Mouse (Mus musculus) limb, embryonic 12.5 days (tissue): Measurements from ENCODE around the gene Fam184b. TPM values are rescaled to one million over a fixed set of nuclear protein-coding genes. Genes with fewer than 3 reads are reported as not detected.
A peak's percentile ranks its signal among the peaks of the same experiment; 100 is the strongest.

ENCODE experiments used
- ATAC-seq: fragments of 200-750 bp; cut with Nextera tagmentation; 2 replicates; pipeline ENCODE4 v1.8.0; 2017; ENCODE audit warnings: low read depth, moderate TSS enrichment; ENCODE audit not compliant: insufficient number of reproducible peaks, insufficient read depth, low FRiP score, low TSS enrichment
- H3K27ac ChIP-seq: fragments of 300-500 bp; sonication (generic); 2 replicates; pipeline ENCODE4 v1.5.1; 2016; ENCODE audit warnings: mild to moderate bottlenecking, moderate library complexity
- H3K27me3 ChIP-seq: fragments of 300-500 bp; sonication (generic); 2 replicates; pipeline ENCODE4 v1.6.1; 2016; ENCODE audit warnings: mild to moderate bottlenecking, moderate library complexity
- H3K36me3 ChIP-seq: fragments of 300-500 bp; sonication (generic); 2 replicates; pipeline ENCODE4 v1.6.1; 2016; ENCODE audit warnings: mild to moderate bottlenecking, moderate library complexity
- H3K4me1 ChIP-seq: fragments of 300-500 bp; sonication (generic); replicated peaks from 2 replicates; pipeline ENCODE4 v1.6.1; 2016
- H3K4me2 ChIP-seq: fragments of 300-500 bp; sonication (generic); 2 replicates; pipeline ENCODE4 v1.6.1; 2016; ENCODE audit warnings: mild to moderate bottlenecking, moderate library complexity
- H3K4me3 ChIP-seq: fragments of 300-500 bp; sonication (generic); replicated peaks from 2 replicates; pipeline ENCODE4 v1.5.1; 2016; ENCODE audit warnings: mild to moderate bottlenecking
- H3K9ac ChIP-seq: fragments of 300-500 bp; sonication (generic); replicated peaks from 2 replicates; pipeline ENCODE4 v1.6.1; 2016; ENCODE audit warnings: mild to moderate bottlenecking, moderate library complexity
- H3K9me3 ChIP-seq: fragments of 300-500 bp; sonication (generic); 2 replicates; pipeline ENCODE4 v1.6.1; 2016; ENCODE audit warnings: mild to moderate bottlenecking, moderate library complexity
- WGBS: fragments of 180-500 bp; shearing (Covaris S2); methylation state at CpG from one replicate; pipeline ENCODE4 v1.1.7; 2016; 5-methylcytosine and 5-hydroxymethylcytosine counted together
- polyA plus RNA-seq: library from polyadenylated mRNA; unstranded; fragments of >200 nt; fragmentation: Nextera tagmentation; extraction: Ambion mirVana; gene quantifications from 2 replicates; pipeline ENCODE4 v1.2.1, GENCODE M21; 2016

Fam184b gene
- polyA plus RNA-seq, 1 experiment from 2014 or later = 0.95 TPM

DNA sequence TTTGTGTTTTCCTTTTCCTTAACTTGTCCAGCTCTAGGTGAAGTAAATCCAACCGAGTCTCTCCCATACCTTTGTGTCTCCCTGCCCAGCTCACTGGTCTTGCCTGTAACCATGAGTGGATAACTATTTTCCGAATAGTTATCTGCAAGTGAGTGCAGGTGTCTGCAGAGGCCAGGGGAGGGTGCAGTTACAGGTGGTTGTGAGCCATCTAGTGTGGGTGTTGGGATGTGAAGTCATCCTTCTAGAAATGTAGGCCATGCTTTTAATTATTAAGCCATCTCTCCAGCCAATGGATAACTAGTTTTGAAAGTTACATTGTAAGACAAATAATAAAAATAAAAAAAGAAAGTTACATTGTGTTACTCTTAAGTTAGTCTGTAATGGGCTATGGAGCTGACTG lies 125.9 kb downstream of the Fam184b start:
- no peaks in the 10 kb centered on the region for H3K9me3 ChIP-seq
- no peak for ATAC-seq
- H3K36me3 ChIP-seq = peaks cover 49% of the 10 kb centered on the region

DNA sequence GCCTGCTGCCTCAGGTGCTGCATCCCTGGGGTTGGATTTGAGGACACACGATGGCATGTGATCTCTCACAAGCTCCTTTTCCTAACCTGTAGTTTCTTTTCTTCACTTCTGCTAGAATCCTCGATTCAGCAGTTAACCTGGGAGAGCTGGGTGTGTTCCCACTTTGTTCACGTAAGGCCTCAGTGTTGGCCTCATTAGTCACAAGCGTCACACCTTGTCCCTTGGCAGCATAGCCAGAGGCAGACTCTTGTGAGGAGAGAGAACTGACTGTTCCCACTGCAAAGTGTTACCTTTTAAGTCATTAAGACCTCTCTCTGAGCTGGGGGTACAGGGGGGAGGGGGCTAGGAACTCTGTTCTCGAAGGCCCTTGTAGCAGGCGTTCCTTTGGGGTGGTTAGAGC lies 126.5 kb downstream of the Fam184b start:
- peaks cover 54% of the 10 kb centered on the region for H3K36me3 ChIP-seq
- no peak overlapping the region for H3K4me3 ChIP-seq
- ATAC-seq = no peak
- no peaks in the 10 kb centered on the region for H3K4me1 ChIP-seq
- H3K27ac ChIP-seq = no peak overlapping the region
- H3K27me3 ChIP-seq = no peaks in the 10 kb centered on the region
- no peaks in the 10 kb centered on the region for H3K9me3 ChIP-seq
- WGBS = 90% methylated on average over 6 of the region's 6 CpGs
- no peak overlapping the region for H3K4me2 ChIP-seq
- no peak overlapping the region for H3K9ac ChIP-seq

More for the DNA sequence above, 125.9 kb downstream of the Fam184b start:
- H3K4me3 ChIP-seq = no peak overlapping the region
- WGBS = 92% methylated on average over 2 of the region's 2 CpGs
- H3K27ac ChIP-seq = no peak overlapping the region
- no peak overlapping the region for H3K4me2 ChIP-seq
- H3K27me3 ChIP-seq = no peaks in the 10 kb centered on the region
- H3K4me1 ChIP-seq = no peaks in the 10 kb centered on the region
- H3K9ac ChIP-seq = no peak overlapping the region

DNA sequence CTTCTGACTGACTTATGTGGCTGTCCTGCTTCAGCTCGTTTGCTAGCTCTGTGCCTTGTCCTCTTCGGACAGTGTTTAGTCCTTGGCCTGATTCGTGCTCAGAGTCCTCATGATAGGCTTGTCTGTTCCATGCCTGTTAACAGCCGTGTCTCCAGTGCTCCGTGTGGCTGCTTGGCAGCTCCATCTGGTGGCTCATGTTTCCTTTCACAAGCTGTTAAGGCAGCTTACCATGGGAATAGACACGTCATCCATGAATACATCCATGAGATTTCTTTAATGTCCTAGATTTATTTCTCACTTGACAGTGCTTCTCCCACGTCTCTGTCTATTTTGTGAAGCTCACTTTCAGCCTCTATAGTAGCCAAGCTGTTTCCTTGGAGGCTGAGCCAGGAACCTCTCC lies 129.3 kb downstream of the Fam184b start:
- peaks cover 79% of the 10 kb centered on the region for H3K36me3 ChIP-seq
- no peak overlapping the region for H3K4me2 ChIP-seq
- no peak overlapping the region for H3K9ac ChIP-seq
- no peak for ATAC-seq
- H3K4me1 ChIP-seq = no peaks in the 10 kb centered on the region
- WGBS = 81% methylated on average over 7 of the region's 7 CpGs
- H3K27ac ChIP-seq = no peak overlapping the region
- no peak overlapping the region for H3K4me3 ChIP-seq
- H3K9me3 ChIP-seq = no peaks in the 10 kb centered on the region
- no peaks in the 10 kb centered on the region for H3K27me3 ChIP-seq

DNA sequence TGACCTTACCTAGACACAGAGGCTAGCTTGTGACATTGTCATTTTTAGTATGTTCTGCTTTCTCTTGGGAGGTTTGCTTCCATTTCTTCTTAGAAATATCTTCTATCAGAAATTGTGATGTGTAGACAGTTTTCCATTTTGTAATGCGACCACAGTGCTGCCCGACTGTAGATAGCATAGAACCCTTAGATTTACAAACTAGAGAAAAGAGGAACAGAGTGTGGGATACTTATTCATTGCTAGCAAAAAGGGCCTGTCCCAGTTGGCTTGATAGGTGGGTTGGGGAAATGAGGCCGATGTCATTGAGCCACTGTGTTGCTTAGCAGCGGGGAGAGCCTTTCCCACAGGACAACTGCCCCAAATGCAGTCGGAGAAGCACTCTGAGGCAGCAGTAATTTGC lies 141.8 kb downstream of the Fam184b start:
- H3K36me3 ChIP-seq = peaks cover 66% of the 10 kb centered on the region
- WGBS = 93% methylated on average over 5 of the region's 5 CpGs

DNA sequence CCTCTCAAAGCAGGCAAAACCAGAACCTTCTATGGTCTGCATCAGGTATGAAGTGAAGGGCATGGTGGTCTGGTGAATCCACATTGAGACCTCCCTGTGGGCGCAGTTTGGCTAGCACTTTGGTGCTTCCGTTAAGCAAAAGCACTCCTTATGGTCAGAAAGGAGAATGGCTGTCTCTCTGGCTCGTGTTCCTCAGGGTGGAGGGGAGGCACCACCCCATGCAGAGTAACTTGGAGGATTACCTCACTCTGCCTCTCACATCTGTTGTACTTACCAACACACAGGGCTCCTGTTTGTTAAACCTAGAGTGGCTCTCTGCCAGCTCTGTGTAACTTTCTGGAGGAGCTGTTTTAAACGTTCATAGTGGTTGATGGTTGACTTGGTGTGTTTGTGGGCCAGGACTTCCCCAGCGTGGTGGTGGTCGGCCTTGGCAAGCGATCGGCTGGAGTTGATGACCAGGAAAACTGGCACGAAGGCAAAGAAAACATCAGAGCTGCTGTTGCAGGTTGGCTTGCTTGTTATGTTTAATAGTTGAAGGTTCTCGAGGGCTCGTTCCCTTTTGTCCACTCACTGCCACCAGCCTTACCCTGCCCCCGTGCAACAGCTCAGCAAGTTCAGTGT lies 142.4 kb downstream of the Fam184b start:
- Histone ChIP-seq H3K9ac (no peak overlapping the region), H3K9me3 (no peaks in the 10 kb centered on the region), H3K4me2 (no peak overlapping the region), H3K4me3 (no peak overlapping the region), H3K4me1 (peaks cover 11% of the 10 kb centered on the region), H3K27ac (no peak overlapping the region), H3K36me3 (peaks cover 61% of the 10 kb centered on the region), H3K27me3 (no peaks in the 10 kb centered on the region)
- ATAC-seq = no peak
- WGBS = 86% methylated on average over 12 of the region's 12 CpGs

More for the DNA sequence above, 141.8 kb downstream of the Fam184b start:
- no peak overlapping the region for H3K9ac ChIP-seq
- peaks cover 11% of the 10 kb centered on the region for H3K4me1 ChIP-seq
- H3K27me3 ChIP-seq = no peaks in the 10 kb centered on the region
- no peak for ATAC-seq
- no peak overlapping the region for H3K4me3 ChIP-seq
- H3K4me2 ChIP-seq = no peak overlapping the region
- no peak overlapping the region for H3K27ac ChIP-seq
- no peaks in the 10 kb centered on the region for H3K9me3 ChIP-seq

DNA sequence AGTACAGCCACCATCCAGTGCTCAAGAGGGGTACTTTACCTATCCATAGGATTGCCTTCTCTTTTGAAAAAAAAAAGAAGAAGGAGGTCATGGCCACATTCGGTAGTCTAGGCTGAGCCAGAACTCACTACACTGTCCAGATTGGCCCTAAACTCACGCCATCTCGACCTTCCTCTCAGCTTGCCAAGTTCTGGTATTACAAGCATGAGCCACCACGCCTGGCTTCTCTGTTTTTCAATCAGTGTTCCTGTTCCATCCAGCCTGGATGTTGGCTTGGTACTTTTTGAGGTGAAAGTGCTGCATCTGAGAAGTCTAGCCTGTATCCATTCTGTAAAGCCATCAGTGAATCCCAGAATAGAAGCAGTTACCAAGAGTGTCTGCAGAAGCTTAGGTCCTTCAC lies 142.9 kb downstream of the Fam184b start:
- H3K36me3 ChIP-seq = peaks cover 55% of the 10 kb centered on the region
- 86% methylated on average over 4 of the region's 4 CpGs for WGBS
- ATAC-seq = no peak
- H3K4me2 ChIP-seq = no peak overlapping the region
- no peak overlapping the region for H3K4me3 ChIP-seq
- H3K4me1 ChIP-seq = peaks cover 11% of the 10 kb centered on the region
- no peak overlapping the region for H3K27ac ChIP-seq
- no peaks in the 10 kb centered on the region for H3K27me3 ChIP-seq
- H3K9ac ChIP-seq = no peak overlapping the region
- no peaks in the 10 kb centered on the region for H3K9me3 ChIP-seq

DNA sequence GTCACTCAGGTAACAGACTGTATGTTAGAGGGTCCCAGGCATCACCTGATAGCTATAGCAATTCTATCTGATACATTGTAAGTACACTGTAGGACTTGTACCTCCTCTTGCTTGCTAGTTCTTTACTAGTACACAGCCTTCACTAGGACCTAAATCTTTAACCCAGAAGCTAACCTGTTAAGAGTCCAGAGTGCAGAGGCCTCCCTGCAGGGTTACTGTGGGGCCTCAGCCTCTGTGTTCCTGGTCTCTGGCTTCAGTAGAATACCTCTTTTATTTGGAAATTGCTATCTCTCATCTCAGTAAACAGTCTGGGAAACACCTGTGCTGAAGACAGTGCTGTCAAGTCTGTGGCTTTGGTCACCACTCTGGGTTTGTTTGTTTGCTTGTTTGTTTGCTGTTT lies 143.4 kb downstream of the Fam184b start:
- H3K4me2 ChIP-seq = no peak overlapping the region
- peaks cover 11% of the 10 kb centered on the region for H3K4me1 ChIP-seq
- H3K4me3 ChIP-seq = no peak overlapping the region
- ATAC-seq = no peak
- H3K9ac ChIP-seq = no peak overlapping the region
- no peaks in the 10 kb centered on the region for H3K27me3 ChIP-seq
- no peaks in the 10 kb centered on the region for H3K9me3 ChIP-seq
- no peak overlapping the region for H3K27ac ChIP-seq
- peaks cover 52% of the 10 kb centered on the region for H3K36me3 ChIP-seq

DNA sequence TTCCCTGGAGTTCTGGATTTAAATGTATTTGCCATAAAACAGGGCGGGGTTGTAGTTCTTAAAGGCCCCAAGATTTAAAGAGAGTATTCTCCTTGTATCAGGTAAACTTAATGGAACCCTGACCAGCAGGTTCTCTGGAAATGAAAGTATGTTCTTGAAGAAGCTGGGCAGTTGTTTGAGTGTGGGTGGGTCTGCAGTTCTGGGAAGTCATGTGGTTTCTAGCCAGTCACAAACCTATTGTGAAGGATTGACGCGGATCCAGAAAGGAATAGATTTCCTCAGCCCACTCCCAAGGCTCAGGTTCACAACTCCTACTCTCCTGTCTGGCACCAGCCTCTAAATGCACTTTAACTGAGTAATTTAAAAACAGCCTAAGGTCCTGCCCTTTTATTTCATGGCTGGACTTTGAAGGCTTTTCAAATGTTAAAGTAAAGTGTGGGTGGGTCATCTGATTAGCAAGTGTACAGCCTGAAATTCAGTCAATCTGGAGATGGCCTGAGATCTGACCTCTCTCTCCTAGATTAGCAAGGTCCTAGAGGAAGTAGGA lies 143.9 kb downstream of the Fam184b start:
- H3K36me3 ChIP-seq = peaks cover 47% of the 10 kb centered on the region
- ATAC-seq = no peak
- WGBS = 88% methylated on average over 3 of the region's 3 CpGs
- peaks cover 11% of the 10 kb centered on the region for H3K4me1 ChIP-seq
- H3K9ac ChIP-seq = no peak overlapping the region
- H3K4me2 ChIP-seq = no peak overlapping the region
- no peak overlapping the region for H3K4me3 ChIP-seq
- H3K9me3 ChIP-seq = no peaks in the 10 kb centered on the region
- no peaks in the 10 kb centered on the region for H3K27me3 ChIP-seq
- no peak overlapping the region for H3K27ac ChIP-seq

DNA sequence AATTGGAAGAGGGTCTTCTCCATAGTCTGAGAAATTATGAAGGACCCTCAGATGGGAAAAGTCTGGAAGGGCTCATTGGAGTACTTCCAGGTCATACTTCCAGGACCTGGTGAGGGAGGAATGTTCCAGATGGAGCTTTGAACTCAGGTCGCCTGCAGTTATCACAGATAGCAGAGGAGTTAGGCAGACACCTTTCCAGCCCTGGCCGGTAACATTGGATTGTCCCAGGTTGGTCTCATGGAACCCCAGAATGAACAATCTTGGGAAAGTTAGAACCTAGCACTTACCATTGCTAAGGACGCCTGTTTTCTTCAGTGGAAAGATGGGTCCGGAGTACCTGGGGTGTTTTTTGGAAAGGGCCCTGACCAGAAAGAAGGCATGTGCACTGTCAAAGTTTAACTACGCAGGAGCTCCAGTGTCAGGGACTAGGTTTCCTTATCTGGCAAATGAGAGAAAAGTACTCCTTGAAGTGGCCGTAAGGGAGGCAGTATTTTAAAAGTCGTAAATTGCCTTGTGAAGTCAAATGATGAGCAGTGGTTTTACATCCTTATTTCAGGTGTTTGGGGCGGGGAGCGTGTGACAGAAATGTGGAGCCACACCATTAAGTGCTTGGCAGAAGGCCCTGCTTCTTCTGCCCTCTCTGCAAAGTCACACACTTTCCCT lies 145.2 kb downstream of the Fam184b start:
- 52% methylated on average over 9 of the region's 9 CpGs for WGBS
- H3K4me2 ChIP-seq = peak overlapping the region; percentile 78
- no peaks in the 10 kb centered on the region for H3K27me3 ChIP-seq
- peaks cover 11% of the 10 kb centered on the region for H3K4me1 ChIP-seq
- H3K9ac ChIP-seq = peak overlapping the region; percentile 77
- ATAC-seq = peak; percentile 7; the same call in 1 of the 2 replicates
- H3K9me3 ChIP-seq = no peaks in the 10 kb centered on the region
- peaks cover 35% of the 10 kb centered on the region for H3K36me3 ChIP-seq
- no peak overlapping the region for H3K27ac ChIP-seq
- peak overlapping the region; percentile 72 for H3K4me3 ChIP-seq

DNA sequence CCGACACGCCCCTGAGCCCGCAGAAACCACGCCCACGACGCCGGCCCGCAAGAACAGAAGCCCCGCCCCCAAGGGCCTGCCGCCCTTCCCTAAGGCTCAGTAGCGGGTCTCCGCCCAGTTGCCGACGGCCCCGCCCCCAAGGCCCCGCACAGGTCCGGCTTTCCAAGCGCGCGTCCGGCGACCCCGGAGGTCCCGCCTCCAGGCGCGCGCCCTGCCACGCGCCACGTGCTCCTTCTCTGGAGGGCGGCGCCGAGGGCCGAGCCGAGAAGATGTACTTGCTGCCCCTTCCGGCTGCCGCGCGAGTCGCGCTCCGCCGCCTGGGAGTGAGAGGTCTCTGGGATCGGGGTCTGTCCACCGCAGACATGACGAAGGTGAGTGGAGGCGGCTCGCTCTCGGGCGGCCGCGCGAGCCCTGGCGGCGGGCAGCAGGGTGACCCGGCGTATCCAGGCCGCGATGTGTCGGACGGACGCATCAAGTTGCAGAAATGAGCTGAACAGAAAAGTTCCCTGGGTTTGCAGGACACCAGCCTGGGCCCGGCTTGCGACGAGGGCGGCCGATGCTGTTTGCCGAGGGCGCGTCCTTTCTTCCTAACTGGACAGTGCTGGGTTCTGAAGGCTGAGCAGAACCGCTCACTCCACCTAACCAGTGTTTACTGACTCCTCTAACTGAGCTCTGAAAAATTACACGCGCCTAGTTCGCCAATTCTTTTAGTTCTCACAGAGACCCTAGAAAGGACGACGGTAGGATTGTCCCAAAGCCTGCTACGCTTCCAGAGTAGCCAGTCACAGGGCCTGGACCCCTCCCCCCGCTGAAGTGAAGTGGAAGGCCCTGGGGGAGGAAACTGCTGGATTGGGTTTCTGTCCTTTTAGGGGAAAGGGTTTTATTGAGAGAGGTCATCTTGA lies 146.0 kb downstream of the Fam184b start, which contains the start of gene Lap3:
Gene Lap3, plus strand, starts transcription at position 184 of the 902 bp plus-strand sequence.
- peaks cover 11% of the 10 kb centered on the region for H3K4me1 ChIP-seq
- H3K27ac ChIP-seq = peak within 1 kb of the TSS; percentile 74
- H3K9ac ChIP-seq = peak within 1 kb of the TSS; percentile 77
- WGBS = under 1% methylated on average over 78 of the region's 78 CpGs
- ATAC-seq = peak; percentile 94
- no peaks in the 10 kb centered on the region for H3K27me3 ChIP-seq
- H3K4me2 ChIP-seq = peak within 1 kb of the TSS; percentile 78
- H3K36me3 ChIP-seq = peaks cover 27% of the 10 kb centered on the region
- H3K9me3 ChIP-seq = no peaks in the 10 kb centered on the region
- H3K4me3 ChIP-seq = peak within 1 kb of the TSS; percentile 72

DNA sequence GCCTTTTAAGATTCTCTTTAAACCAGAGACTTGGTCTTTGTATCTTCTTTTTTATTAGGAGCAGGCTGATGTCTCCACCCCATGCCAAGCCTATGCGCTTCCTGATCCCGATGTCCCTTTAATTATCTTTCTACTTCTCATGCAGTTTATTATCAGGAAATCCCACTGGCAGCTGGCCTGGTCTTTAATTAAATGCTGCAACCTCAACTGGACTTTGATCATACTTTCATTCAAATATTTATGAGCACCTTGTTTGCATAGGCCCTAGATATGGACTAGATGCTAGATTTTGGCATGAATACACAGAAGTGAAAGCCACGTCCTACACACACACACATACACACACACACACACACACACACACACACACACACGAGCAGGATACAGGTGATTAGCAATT lies 147.6 kb downstream of the Fam184b start:
- ATAC-seq = no peak
- Histone ChIP-seq H3K4me2 (no peak overlapping the region), H3K4me1 (peaks cover 11% of the 10 kb centered on the region), H3K27me3 (no peaks in the 10 kb centered on the region), H3K4me3 (no peak overlapping the region), H3K9ac (no peak overlapping the region), H3K9me3 (no peaks in the 10 kb centered on the region), H3K27ac (no peak overlapping the region), H3K36me3 (peaks cover 10% of the 10 kb centered on the region)
- whole genome bisulfite sequencing = 46% methylated on average over 4 of the region's 4 CpGs
